Mouse (Mus musculus): ENCODE results near the gene Gm21987.

Gm21987 gene

GRCm38 (mm10) chr16:38370633-38371374, 24.0 kb downstream of the Gm21987 start:
- no peak for DNase-seq (ENCODE audit: low read depth, low spot score)

- no peak for DNase-seq (ENCODE audit: low read depth, low spot score)
Observed at GRCm38 (mm10) chr16:38371705-38372296, 25.0 kb downstream of the Gm21987 start.

GRCm38 (mm10) chr16:38372876-38373275, 26.0 kb downstream of the Gm21987 start:
- no peak for DNase-seq (ENCODE audit: low read depth, low spot score)

- no peak for DNase-seq (ENCODE audit: low read depth, low spot score)
Observed at GRCm38 (mm10) chr16:38373439-38373838, 26.6 kb downstream of the Gm21987 start.

GRCm38 (mm10) chr16:38373941-38374340, 27.1 kb downstream of the Gm21987 start:
- DNase-seq (ENCODE audit: low read depth, low spot score) = no peak

- DNase-seq (ENCODE audit: low read depth, low spot score) = peak; percentile 55
Observed at GRCm38 (mm10) chr16:38374379-38375140, 27.7 kb downstream of the Gm21987 start.

- no peak for DNase-seq (ENCODE audit: low read depth, low spot score)
Observed at GRCm38 (mm10) chr16:38375182-38375581, 28.3 kb downstream of the Gm21987 start.

GRCm38 (mm10) chr16:38376163-38376840, 29.5 kb downstream of the Gm21987 start:
- peak; percentile 38 for DNase-seq (ENCODE audit: low read depth, low spot score)

- no peak for DNase-seq (ENCODE audit: low read depth, low spot score)
Observed at GRCm38 (mm10) chr16:38376841-38377249, 30.0 kb downstream of the Gm21987 start.

GRCm38 (mm10) chr16:38377546-38377945, 30.7 kb downstream of the Gm21987 start:
- no peak for DNase-seq (ENCODE audit: low read depth, low spot score)

- no peak for DNase-seq (ENCODE audit: low read depth, low spot score)
Observed at GRCm38 (mm10) chr16:38378591-38378990, 31.8 kb downstream of the Gm21987 start.

- DNase-seq (ENCODE audit: low read depth, low spot score) = no peak
Observed at GRCm38 (mm10) chr16:38379088-38379487, 32.2 kb downstream of the Gm21987 start.

- DNase-seq (ENCODE audit: low read depth, low spot score) = no peak
Observed at GRCm38 (mm10) chr16:38379493-38379892, 32.7 kb downstream of the Gm21987 start.

- DNase-seq (ENCODE audit: low read depth, low spot score) = no peak
Observed at GRCm38 (mm10) chr16:38379926-38380325, 33.1 kb downstream of the Gm21987 start.

GRCm38 (mm10) chr16:38383683-38384082, 36.8 kb downstream of the Gm21987 start:
- no peak for DNase-seq (ENCODE audit: low read depth, low spot score)

- no peak for DNase-seq (ENCODE audit: low read depth, low spot score)
Observed at GRCm38 (mm10) chr16:38385184-38385634, 38.4 kb downstream of the Gm21987 start.

GRCm38 (mm10) chr16:38385700-38386099, 38.9 kb downstream of the Gm21987 start:
- no peak for DNase-seq (ENCODE audit: low read depth, low spot score)

GRCm38 (mm10) chr16:38387389-38387788, 40.5 kb downstream of the Gm21987 start:
- no peak for DNase-seq (ENCODE audit: low read depth, low spot score)

GRCm38 (mm10) chr16:38388757-38389156, 41.9 kb downstream of the Gm21987 start:
- DNase-seq (ENCODE audit: low read depth, low spot score) = no peak

GRCm38 (mm10) chr16:38389284-38389893, 42.5 kb downstream of the Gm21987 start:
- DNase-seq (ENCODE audit: low read depth, low spot score) = no peak

- no peak for DNase-seq (ENCODE audit: low read depth, low spot score)
Observed at GRCm38 (mm10) chr16:38390322-38390721, 43.5 kb downstream of the Gm21987 start.

Measured in ES-CJ7 (cell line).